Mouse (Mus musculus) kidney, adult 2 months (tissue): ENCODE results near the gene Numb.

Experiments used
- CTCF ChIP-seq: fragments of 200-500 bp; conservative IDR thresholded peaks from 2 replicates; pipeline ENCODE4 v1.5.1; 2011; ENCODE audit warnings: low read depth, mild to moderate bottlenecking, control low read depth, low read length, moderate library complexity, mixed read lengths; ENCODE audit not compliant: insufficient read depth, insufficient read length
- POLR2A ChIP-seq: fragments of 200-500 bp; IDR thresholded peaks from one replicate; pipeline ENCODE4 v1.6.1; 2011; ENCODE audit warnings: low read depth, low read length, control low read depth

DNA sequence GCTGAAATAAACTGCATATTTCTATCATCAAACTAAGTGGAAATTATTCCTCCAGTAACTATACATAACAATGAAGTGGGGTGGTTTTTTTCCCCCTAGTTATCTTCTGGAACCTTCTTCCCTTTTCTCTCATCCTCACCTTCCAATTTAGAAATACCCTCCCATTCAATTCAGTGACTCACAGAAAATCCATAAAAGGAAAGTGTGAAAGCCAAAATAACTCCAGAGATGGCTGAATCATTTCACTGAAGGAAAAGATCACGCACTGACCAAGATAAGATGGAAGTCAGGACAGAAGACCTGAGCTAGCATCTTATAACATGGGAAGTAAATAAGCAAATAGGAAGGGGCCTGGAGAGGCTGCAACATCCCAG lies 1.7 kb upstream of the Numb start:
- no peak for TF ChIP-seq POLR2A
- no peak for TF ChIP-seq CTCF
